Mouse (Mus musculus) lung, adult 2 months (tissue): ENCODE data around the gene Gabra2. TPM values are rescaled to one million over a fixed set of nuclear protein-coding genes. Genes with fewer than 3 reads are reported as not detected.

Experiments used
- DNase-seq: peaks from one replicate; pipeline ENCODE4 v3.0.0; 2022
- H3K4me1 ChIP-seq: fragments of 200-500 bp; 2 replicates; pipeline ENCODE4 v1.6.1; 2011; ENCODE audit warnings: low read length; ENCODE audit not compliant: control insufficient read depth, insufficient read depth
- H3K4me3 ChIP-seq: fragments of 200-500 bp; replicated peaks from 2 replicates; pipeline ENCODE3; 2011; ENCODE audit warnings: low read depth, mild to moderate bottlenecking, control low read depth, low read length; ENCODE audit errors: extremely low read depth
- CTCF ChIP-seq: fragments of 200-500 bp; IDR thresholded peaks from 2 replicates; pipeline ENCODE4 v1.5.1; 2011; ENCODE audit warnings: mild to moderate bottlenecking, low read length, control low read depth; ENCODE audit not compliant: insufficient read depth
- POLR2A ChIP-seq: fragments of 200-500 bp; IDR thresholded peaks from 2 replicates; pipeline ENCODE4 v1.6.1; 2011; ENCODE audit warnings: low read depth, mild to moderate bottlenecking, control low read depth, low read length, borderline replicate concordance; ENCODE audit errors: extremely low read depth
- WGBS: fragments of 180-500 bp; shearing (Covaris S2); methylation state at CpG from one replicate; pipeline ENCODE4 v1.1.7; 2018; 5-methylcytosine and 5-hydroxymethylcytosine counted together
- polyA plus RNA-seq: library from polyadenylated mRNA; depleted of rRNA; stranded (reverse); fragments of >200 nt; gene quantifications from 2 replicates; pipeline ENCODE4 v1.2.3, GENCODE M21; 2012

Gene Gabra2
- polyA plus RNA-seq, 1 experiment: not detected

DNA sequence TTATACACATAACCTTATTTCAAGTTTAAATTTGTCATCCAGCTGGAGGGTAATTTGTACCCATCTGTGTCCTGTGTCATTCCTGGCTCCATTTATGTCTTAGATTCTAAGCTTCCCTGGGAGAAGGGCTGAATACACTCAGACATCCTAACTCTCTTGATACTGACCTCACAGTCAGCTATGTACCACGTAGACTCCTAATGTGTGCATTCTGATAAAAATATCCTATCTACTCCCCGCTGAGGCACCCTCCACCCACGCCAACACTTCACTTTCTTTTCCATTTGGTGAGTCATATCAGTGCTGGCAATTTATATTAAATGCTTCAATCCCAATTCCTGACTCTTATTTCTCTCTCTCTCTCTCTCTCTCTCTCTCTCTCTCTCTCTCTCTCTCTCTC, 34.0 kb downstream of the Gabra2 start:
- TF ChIP-seq POLR2A (no peak), CTCF (no peak)
- no peak overlapping the region for H3K4me3 ChIP-seq
- DNase-seq: no peak
- 43% methylated on average over 3 of the region's 3 CpGs for WGBS
- no peaks in the 10 kb centered on the region for H3K4me1 ChIP-seq

DNA sequence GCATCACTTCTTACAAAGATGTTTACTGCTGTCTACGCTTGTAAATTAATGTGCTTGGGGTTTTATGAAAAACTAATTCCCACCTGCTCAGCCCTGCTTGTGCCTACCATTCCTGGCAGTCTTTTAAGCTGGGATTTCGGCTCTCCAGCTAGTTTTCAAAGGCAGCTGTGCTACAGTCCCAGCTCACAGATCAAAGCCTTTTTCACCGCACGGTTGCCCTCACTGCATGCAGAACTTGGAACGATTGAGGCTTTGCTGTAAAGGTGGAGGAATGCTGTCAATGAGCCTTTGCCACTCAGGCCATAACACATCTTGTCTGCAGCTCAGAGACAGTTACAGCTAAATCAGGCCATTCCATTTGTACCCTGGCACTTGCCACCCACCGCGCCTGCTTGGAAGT, 37.6 kb downstream of the Gabra2 start:
- H3K4me1 ChIP-seq: no peaks in the 10 kb centered on the region
- H3K4me3 ChIP-seq: no peak overlapping the region
- 69% methylated on average over 7 of the region's 7 CpGs for WGBS
- no peak for TF ChIP-seq POLR2A
- TF ChIP-seq CTCF: no peak
- no peak for DNase-seq

DNA sequence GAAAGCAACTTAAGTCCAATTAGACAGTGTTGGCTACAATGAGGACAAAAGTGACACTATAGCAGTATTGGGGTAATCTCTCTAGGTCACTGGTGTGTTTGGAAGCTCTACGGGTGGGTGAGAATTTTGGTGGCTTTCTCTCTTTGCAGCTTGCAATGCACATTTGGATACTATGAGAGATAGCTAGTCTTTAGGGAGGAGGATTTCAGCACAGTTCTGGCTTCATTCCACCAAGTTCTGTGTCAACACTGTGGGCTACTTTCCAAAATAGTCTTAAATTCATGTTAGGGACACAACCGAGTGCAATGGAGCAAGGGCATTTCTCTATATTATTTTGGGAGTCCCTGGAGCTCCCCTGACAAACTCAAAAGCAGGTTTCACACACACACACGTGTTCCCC, 58.3 kb downstream of the Gabra2 start:
- no peak for DNase-seq
- Histone ChIP-seq H3K4me3 (no peak overlapping the region), H3K4me1 (no peaks in the 10 kb centered on the region)
- no peak for TF ChIP-seq POLR2A
- TF ChIP-seq CTCF: no peak
- 65% methylated on average over 3 of the region's 3 CpGs for WGBS

DNA sequence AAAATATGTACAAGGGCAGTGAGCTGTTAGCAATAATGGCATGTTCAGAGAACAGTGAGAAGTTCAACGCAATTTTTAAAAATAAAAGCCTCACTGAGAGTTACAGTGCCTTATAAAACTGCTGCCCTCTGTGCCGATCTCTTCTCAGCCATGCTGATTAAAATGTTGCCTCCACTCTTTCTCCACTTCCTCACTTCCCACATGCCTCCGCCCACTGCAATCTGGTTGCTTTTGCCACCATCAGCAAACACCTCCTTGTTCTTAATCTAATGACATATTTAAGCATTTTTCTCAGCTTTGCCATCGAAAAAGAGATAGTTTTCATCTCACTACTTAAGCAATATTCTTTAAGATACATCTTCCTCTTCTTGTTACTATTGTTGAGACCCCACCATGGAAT, 69.7 kb downstream of the Gabra2 start:
- no peak overlapping the region for H3K4me3 ChIP-seq
- WGBS: 56% methylated on average over 4 of the region's 4 CpGs
- TF ChIP-seq POLR2A: no peak
- no peak for TF ChIP-seq CTCF
- DNase-seq: no peak
- no peaks in the 10 kb centered on the region for H3K4me1 ChIP-seq

DNA sequence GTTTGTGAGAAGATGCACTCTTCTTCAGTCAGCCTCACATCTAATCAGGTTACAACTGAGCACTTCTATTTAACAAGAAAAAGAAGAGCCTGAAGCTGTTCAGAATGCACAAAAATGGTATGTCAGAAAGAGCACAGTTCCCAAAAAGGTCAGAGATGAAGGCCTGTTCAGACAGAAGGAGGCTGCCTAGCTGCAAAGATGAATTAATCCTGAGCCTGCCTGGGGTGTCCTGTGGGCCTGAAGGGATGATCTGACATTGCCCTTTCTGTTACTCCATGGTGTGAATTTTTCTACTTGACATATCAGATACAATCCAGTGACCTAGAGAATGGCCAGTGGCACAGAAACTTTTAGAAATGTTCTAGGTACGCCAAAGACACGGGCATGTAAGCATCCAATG, 83.9 kb downstream of the Gabra2 start:
- no peaks in the 10 kb centered on the region for H3K4me1 ChIP-seq
- 66% methylated on average over 2 of the region's 2 CpGs for WGBS
- TF ChIP-seq POLR2A: no peak
- TF ChIP-seq CTCF: no peak
- H3K4me3 ChIP-seq: no peak overlapping the region
- DNase-seq: no peak

DNA sequence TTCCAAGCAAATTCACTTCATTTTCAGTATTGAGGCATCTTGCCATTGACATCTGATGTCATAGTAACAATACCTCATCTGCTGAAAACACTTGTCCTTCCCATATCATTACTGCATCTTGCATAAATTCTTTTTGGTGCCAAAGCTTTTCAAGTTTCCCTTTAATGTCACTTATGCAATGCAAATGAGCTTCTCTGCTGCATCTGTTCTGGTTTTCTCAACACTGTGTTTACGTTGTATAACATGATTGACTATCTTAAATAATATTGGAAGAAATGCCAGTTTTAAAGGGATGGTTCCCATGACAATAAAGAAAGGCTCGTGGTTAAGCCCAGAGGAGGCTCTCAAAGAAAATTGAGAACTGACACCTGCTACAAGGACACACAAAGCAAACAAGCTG, 84.4 kb downstream of the Gabra2 start:
- DNase-seq: no peak
- no peaks in the 10 kb centered on the region for H3K4me1 ChIP-seq
- no peak overlapping the region for H3K4me3 ChIP-seq
- WGBS: 46% methylated on average over 2 of the region's 2 CpGs
- no peak for TF ChIP-seq CTCF
- no peak for TF ChIP-seq POLR2A

DNA sequence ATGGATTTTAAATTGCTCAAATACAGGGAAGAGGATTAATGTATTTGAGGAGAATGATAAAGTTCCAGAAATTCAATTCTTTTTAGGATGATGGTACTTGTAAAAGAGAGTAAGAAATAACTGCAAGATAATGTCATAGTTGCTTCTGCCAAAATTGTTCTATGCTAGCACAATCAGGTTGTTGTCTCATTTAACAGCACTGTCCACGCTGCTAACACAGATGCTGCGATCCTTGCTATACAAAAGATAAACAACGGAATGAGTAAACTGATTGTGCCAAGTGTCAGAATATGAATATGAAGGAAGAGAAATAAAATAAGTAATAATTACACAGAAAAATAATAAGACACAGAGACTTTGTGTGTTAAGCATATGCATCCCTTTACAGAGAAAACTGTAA, 84.9 kb downstream of the Gabra2 start:
- H3K4me3 ChIP-seq: no peak overlapping the region
- DNase-seq: no peak
- 77% methylated on average over 3 of the region's 3 CpGs for WGBS
- H3K4me1 ChIP-seq: no peaks in the 10 kb centered on the region
- TF ChIP-seq POLR2A (no peak), CTCF (no peak)

DNA sequence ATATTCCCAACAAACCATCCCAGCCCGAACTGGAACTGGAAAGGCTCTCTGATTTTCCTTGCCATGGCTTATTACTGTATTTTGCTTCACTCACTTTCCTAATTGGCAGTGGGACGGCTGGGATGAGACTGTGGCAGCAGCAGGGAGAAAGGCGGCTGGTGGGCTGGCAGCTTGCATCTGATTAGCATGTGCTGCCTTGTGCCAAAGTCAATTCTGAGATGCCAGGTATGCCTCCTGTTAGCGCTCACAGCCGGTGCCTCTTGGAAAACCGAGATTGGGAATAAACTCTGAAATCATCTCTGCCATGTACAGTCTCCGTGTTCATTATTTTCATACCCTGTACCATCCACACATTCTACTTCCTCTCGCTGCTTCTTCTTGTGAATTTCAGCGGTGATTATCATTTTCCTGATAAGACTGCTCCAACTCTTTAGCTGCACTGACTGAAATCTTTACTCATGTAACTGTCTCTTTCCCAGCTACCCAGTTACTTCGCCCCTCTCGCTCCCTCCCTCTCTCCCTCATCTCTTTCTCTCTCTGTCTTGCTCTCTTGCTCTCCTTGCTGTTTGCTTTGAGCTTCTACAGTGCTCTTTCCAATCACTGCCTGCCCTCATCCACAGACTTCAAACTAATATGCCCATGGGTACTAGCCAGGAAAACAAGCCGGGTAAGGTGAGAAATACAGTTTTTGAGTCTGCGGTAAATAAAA, 99.9 kb downstream of the Gabra2 start:
- H3K4me3 ChIP-seq: no peak overlapping the region
- H3K4me1 ChIP-seq: no peaks in the 10 kb centered on the region
- WGBS: 73% methylated on average over 13 of the region's 13 CpGs
- DNase-seq: no peak
- no peak for TF ChIP-seq CTCF
- no peak for TF ChIP-seq POLR2A

DNA sequence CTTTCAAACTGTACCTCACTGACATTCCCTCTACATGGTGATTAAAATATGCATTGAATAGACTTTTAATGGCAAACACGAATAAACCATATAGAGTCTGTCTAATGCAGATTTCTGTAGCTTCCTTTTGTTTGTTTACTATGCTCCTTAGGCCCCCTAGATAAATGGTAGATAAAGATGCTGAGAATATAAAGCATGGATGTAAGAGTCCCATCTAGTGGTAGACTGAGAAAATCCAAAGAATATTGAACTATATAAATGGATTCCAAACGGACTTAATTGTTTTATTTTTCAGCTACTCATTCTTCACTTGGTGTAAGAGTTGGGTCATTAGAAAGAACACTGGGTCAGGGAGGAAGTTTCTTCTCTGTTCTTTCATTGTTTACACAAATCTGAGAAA, 102.4 kb downstream of the Gabra2 start:
- TF ChIP-seq CTCF (no peak), POLR2A (no peak)
- DNase-seq: no peak
- no peaks in the 10 kb centered on the region for H3K4me1 ChIP-seq
- 42% methylated on average over 2 of the region's 2 CpGs for WGBS
- H3K4me3 ChIP-seq: no peak overlapping the region

DNA sequence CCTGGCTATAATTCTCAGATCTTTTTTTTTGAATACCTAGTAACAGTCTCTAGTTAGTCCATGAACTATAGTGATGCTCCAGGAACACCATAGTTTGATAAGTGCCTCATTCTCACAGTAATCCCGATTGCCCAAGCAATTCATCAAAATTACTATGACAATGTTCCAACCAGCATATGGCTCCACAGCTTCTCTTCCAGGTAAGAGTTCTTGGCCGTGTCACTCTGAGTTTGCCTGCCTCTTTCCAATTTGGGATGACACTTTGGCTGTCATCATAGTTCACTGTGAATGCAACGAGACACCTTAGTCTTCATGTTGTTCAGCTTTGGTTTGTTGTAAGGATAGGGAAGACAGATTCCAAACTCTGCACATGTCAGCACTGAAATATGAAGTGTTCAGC, 104.8 kb downstream of the Gabra2 start:
- whole genome bisulfite sequencing: 77% methylated on average over 3 of the region's 3 CpGs
- no peak for TF ChIP-seq POLR2A
- TF ChIP-seq CTCF: no peak
- no peak for DNase-seq
- Histone ChIP-seq H3K4me1 (no peaks in the 10 kb centered on the region), H3K4me3 (no peak overlapping the region)
